In the genomic region with DNA sequence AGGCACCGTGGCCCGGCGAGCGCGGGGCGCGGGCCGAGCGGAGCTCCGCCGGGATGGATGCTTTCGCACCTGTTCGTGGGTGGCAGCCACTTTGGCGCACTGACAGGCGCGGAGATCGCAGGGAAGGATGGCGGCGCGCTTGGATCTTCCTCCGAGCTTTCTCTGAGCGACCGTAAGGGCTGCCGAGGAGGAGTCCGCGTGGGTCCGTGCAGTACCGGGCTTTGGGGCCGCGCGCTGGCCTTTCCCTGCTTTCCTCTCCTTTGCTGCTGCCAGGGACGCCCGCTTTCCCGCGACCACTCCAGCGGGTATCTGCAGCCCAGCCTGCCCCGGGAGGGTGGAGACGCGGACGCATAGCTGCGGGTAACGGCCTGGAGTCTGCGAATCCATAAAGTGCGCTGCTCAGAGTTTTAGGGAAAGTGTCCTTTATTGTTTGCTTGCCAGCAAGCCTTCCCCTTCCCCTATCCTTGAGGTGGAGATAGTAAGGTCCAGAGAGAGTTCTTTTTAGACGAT, we compare ENCODE assay signal across 8 mouse cellular contexts. TPM values are rescaled to one million over a fixed set of nuclear protein-coding genes. Genes with fewer than 3 reads are reported as not detected.
DNase-seq lines count a peak whose midpoint lies in the region; ATAC-seq and TF ChIP-seq lines count a peak whose summit lies in the region.

No protein-coding gene starts in this region.

- H3K4me3 ChIP-seq in kidney, postnatal 0 days (replicated peaks; ENCODE audit: low read depth, low read length), result peak overlapping the region; percentile 98
- peak overlapping the region; percentile 85 for H3K4me3 ChIP-seq in embryonic fibroblast, embryonic 13.5 days (ENCODE audit: insufficient read depth, low read length)
- peak overlapping the region; percentile 86 for H3K4me3 ChIP-seq in limb, embryonic 14.5 days (replicated peaks; ENCODE audit: low read length)
- H3K4me3 ChIP-seq in neural tube, embryonic 12.5 days, result peak overlapping the region; percentile 93

- in situ Hi-C loops in Patski (cut with MboI; ENCODE audit: low pct_unique_long_range_greater_than_20kb), result no loop called here

- TF ChIP-seq POLR2A in embryonic fibroblast, embryonic 13.5 days (IDR thresholded peaks at IDR 0.05; ENCODE audit: low read depth, low read length), result no peak
- no peak for TF ChIP-seq POLR2A in limb, embryonic 14.5 days (IDR thresholded peaks at IDR 0.05; ENCODE audit: borderline replicate concordance, extremely low read depth, insufficient read depth, insufficient read length)

- peak; percentile 37 for DNase-seq in kidney, postnatal 0 days (ENCODE audit: low spot score)
- no peak for DNase-seq in kidney, postnatal 14 days
- no peak for DNase-seq in Patski (ENCODE audit: low read depth, low spot score)
- no peak for DNase-seq in limb, embryonic 14.5 days (ENCODE audit: low spot score)
- DNase-seq in cerebellum, adult 18-20 months, result no peak

- WGBS in kidney, postnatal 0 days, result under 1% methylated on average over 45 of the region's 45 CpGs
- 2% methylated on average over 41 of the region's 45 CpGs for WGBS in limb, embryonic 14.5 days
- WGBS in neural tube, embryonic 12.5 days, result under 1% methylated on average over 44 of the region's 45 CpGs

- POLR2A ChIA-PET in Patski (lab: Charles Lee), result interaction anchor here (0.5 to 1.5 kb wide), 2 partner anchors 8 to 585 kb away, joined by 3 read pairs; no protein-coding TSS in a partner anchor

- no peaks in the 10 kb centered on the region for H3K9me3 ChIP-seq in kidney, postnatal 0 days (replicated peaks; ENCODE audit: low read length)
- no peaks in the 10 kb centered on the region for H3K9me3 ChIP-seq in limb, embryonic 14.5 days (ENCODE audit: control insufficient read depth, low read length)
- H3K9me3 ChIP-seq in neural tube, embryonic 12.5 days, result no peaks in the 10 kb centered on the region

- TF ChIP-seq CTCF in kidney, postnatal 0 days (IDR thresholded peaks at IDR 0.05; ENCODE audit: low read depth), result no peak
- TF ChIP-seq CTCF in Patski (IDR thresholded peaks at IDR 0.05), result no peak
- TF ChIP-seq CTCF in embryonic fibroblast, embryonic 13.5 days (IDR thresholded peaks at IDR 0.05; ENCODE audit: borderline replicate concordance, insufficient read depth, low read length), result no peak

- peak overlapping the region; percentile 87 for H3K27ac ChIP-seq in kidney, postnatal 0 days
- no peak overlapping the region for H3K27ac ChIP-seq in embryonic fibroblast, embryonic 13.5 days (ENCODE audit: insufficient read depth, low read length)
- peak overlapping the region; percentile 81 for H3K27ac ChIP-seq in limb, embryonic 14.5 days (replicated peaks; ENCODE audit: low read depth, low read length)
- H3K27ac ChIP-seq in neural tube, embryonic 12.5 days, result peak overlapping the region; percentile 76

- no peaks in the 10 kb centered on the region for H3K36me3 ChIP-seq in kidney, postnatal 0 days (ENCODE audit: insufficient read depth, low read length)
- no peaks in the 10 kb centered on the region for H3K36me3 ChIP-seq in limb, embryonic 14.5 days (ENCODE audit: control insufficient read depth, insufficient read depth, low read length)
- no peaks in the 10 kb centered on the region for H3K36me3 ChIP-seq in neural tube, embryonic 12.5 days

- peak; percentile 53 for ATAC-seq in kidney, postnatal 0 days (replicated peaks; ENCODE audit: low FRiP score, low read depth)
- ATAC-seq in Patski, result peak; percentile 51
- peak; percentile 17 for ATAC-seq in limb, embryonic 14.5 days (ENCODE audit: low FRiP score, low read depth)
- ATAC-seq in neural tube, embryonic 12.5 days (ENCODE audit: low FRiP score, low read depth), result peak; percentile 74
- ATAC-seq in monocyte, adult 5-6 weeks (replicated peaks; ENCODE audit: insufficient number of reproducible peaks, low FRiP score, low TSS enrichment, poor library complexity, severe bottlenecking), result no peak

- CTCF ChIA-PET in Patski (lab: Charles Lee), result interaction anchor here (0.7 kb wide), 1 partner anchor 97 kb away, joined by 4 read pairs; no protein-coding TSS in a partner anchor

- no peaks in the 10 kb centered on the region for H3K27me3 ChIP-seq in kidney, postnatal 0 days (ENCODE audit: insufficient read depth, low read length)
- H3K27me3 ChIP-seq in Patski, result no peaks in the 10 kb centered on the region
- no peaks in the 10 kb centered on the region for H3K27me3 ChIP-seq in limb, embryonic 14.5 days (ENCODE audit: control insufficient read depth, insufficient read depth, low read length)
- H3K27me3 ChIP-seq in neural tube, embryonic 12.5 days (replicated peaks), result no peaks in the 10 kb centered on the region

- H3K4me2 ChIP-seq in kidney, postnatal 0 days (ENCODE audit: low read length), result peak overlapping the region; percentile 93
- H3K4me2 ChIP-seq in limb, embryonic 14.5 days (replicated peaks; ENCODE audit: low read depth, low read length, severe bottlenecking), result peak overlapping the region; percentile 77
- H3K4me2 ChIP-seq in neural tube, embryonic 12.5 days (replicated peaks), result peak overlapping the region; percentile 88

- no peaks in the 10 kb centered on the region for H3K4me1 ChIP-seq in kidney, postnatal 0 days (replicated peaks; ENCODE audit: insufficient read depth, low read length)
- peaks cover 4% of the 10 kb centered on the region; the same call in 1 of the 2 replicates for H3K4me1 ChIP-seq in embryonic fibroblast, embryonic 13.5 days (ENCODE audit: control insufficient read depth, insufficient read depth, low read length)
- H3K4me1 ChIP-seq in limb, embryonic 14.5 days (ENCODE audit: control insufficient read depth, insufficient read depth, low read length), result peaks cover 11% of the 10 kb centered on the region
- peaks cover 17% of the 10 kb centered on the region for H3K4me1 ChIP-seq in neural tube, embryonic 12.5 days

- peak overlapping the region; percentile 77 for H3K9ac ChIP-seq in kidney, postnatal 0 days (ENCODE audit: low read depth, low read length)
- peak overlapping the region; percentile 82 for H3K9ac ChIP-seq in limb, embryonic 14.5 days (ENCODE audit: low read depth, low read length, severe bottlenecking)
- peak overlapping the region; percentile 90 for H3K9ac ChIP-seq in neural tube, embryonic 12.5 days

RNA-seq across cellular contexts. Expression of a gene that starts 0.5 kb away (rescaled TPM):
- 60.5 and 68.4 TPM in 2 replicates for polyA plus RNA-seq in kidney, postnatal 0 days (2015; fragmentation: Nextera tagmentation; extraction: Ambion mirVana)
- polyA plus RNA-seq in Patski (2021), result 65.1 TPM
- polyA plus RNA-seq in embryonic fibroblast, embryonic 13.5 days (2011; ENCODE audit: insufficient read length, low read depth, missing spikeins), result 81.5 and 107 TPM in 2 replicates
- polyA plus RNA-seq in limb, embryonic 14.5 days (2012; rRNA removed), result 59.1 and 83.9 TPM in 2 replicates
- polyA plus RNA-seq in limb, embryonic 14.5 days (2014; fragmentation: Nextera tagmentation; extraction: Ambion mirVana), result 72.7 and 76.6 TPM in 2 replicates
- polyA plus RNA-seq in neural tube, embryonic 12.5 days (2016; fragmentation: Nextera tagmentation; extraction: Ambion mirVana), result 66.4 and 67.9 TPM in 2 replicates
- 127 to 171 TPM (median 154 TPM) in 3 replicates for total RNA-seq in monocyte, adult 5-6 weeks (2017)
